Mouse (Mus musculus): ENCODE measurements at regions not wholly inside any gene's neighbourhood (a gene's known extent, or its start where the extent isn't known, plus 50 kb on each side); places are given as distances from the start of the nearest gene placed in this dataset.

GRCm38 (mm10) chr12:119094314-119094713, 128.1 kb upstream of the Abcb5 start:
- TF ChIP-seq POLR2A (IDR thresholded peaks at IDR 0.05; ENCODE audit: borderline replicate concordance, extremely low read depth, low read depth, low read length): no peak
- no peak for TF ChIP-seq CTCF (IDR thresholded peaks at IDR 0.05; ENCODE audit: insufficient read depth, low read length)

All from lung, adult 2 months (tissue).